Mouse (Mus musculus) CH12.LX (cell line): ENCODE data around the gene Ephx1. TPM values are rescaled to one million over a fixed set of nuclear protein-coding genes. Genes with fewer than 3 reads are reported as not detected.
"Not testable (repeated sequence)": the region's sequence is repeated elsewhere in the genome, so short reads cannot be mapped to it uniquely, and the experiment has no call there.

Experiments used
- DNase-seq: peaks from one replicate; pipeline ENCODE4 v3.0.0-alpha.2; 2013; ENCODE audit errors: extremely low read depth
- H3K27ac ChIP-seq: 2 replicates; pipeline ENCODE4 v1.5.1; 2012; ENCODE audit warnings: low read depth, mild to moderate bottlenecking, control low read depth, moderate library complexity; ENCODE audit not compliant: insufficient read depth
- H3K27me3 ChIP-seq: replicated peaks from 2 replicates; pipeline ENCODE3; 2012; ENCODE audit warnings: inconsistent platforms
- H3K36me3 ChIP-seq, 2 experiments: replicated peaks in 1 of 2; 2 replicates each; pipeline versions ENCODE3 to v1.6.1; 2012; ENCODE audit warnings: inconsistent platforms in 1 of 2, low read length in 1 of 2, mild to moderate bottlenecking in 1 of 2, mixed read lengths in 1 of 2, moderate library complexity in 1 of 2; ENCODE audit not compliant: control insufficient read depth in 1 of 2, insufficient read depth in 1 of 2
- H3K4me1 ChIP-seq, 2 experiments: 2 replicates each; pipeline ENCODE4 v1.6.1; 2012; ENCODE audit warnings: inconsistent platforms in 1 of 2, moderate library complexity in 1 of 2; ENCODE audit not compliant: insufficient read depth in 2 of 2, control insufficient read depth in 1 of 2
- H3K4me2 ChIP-seq: 2 replicates; pipeline ENCODE4 v1.6.1; 2012; ENCODE audit warnings: low read depth, mild to moderate bottlenecking, control low read depth; ENCODE audit not compliant: poor library complexity, insufficient read depth, severe bottlenecking
- H3K4me3 ChIP-seq, 3 experiments: fragments of 150-350 bp in 1 of 3; sonication (generic) in 1 of 3; replicated peaks in 1 of 3; 2 replicates each; pipeline versions ENCODE3 to v1.5.1; 2011 to 2012; ENCODE audit warnings: low read depth in 2 of 3, low read length in 2 of 3, mild to moderate bottlenecking in 2 of 3, moderate library complexity in 2 of 3, control low read depth in 1 of 3, improper control_type of control experiment in 1 of 3, inconsistent platforms in 1 of 3, mixed read lengths in 1 of 3; ENCODE audit not compliant: poor library complexity in 1 of 3
- H3K79me2 ChIP-seq: replicated peaks from 2 replicates; pipeline ENCODE4 v1.6.1; 2012; ENCODE audit warnings: mild to moderate bottlenecking, moderate library complexity; ENCODE audit not compliant: control insufficient read depth, poor library complexity, insufficient read depth, severe bottlenecking; ENCODE audit errors: extremely low read depth
- H3K9ac ChIP-seq: 2 replicates; pipeline ENCODE4 v1.6.1; 2012; ENCODE audit warnings: low read depth, mild to moderate bottlenecking, control low read depth, moderate library complexity; ENCODE audit not compliant: insufficient read depth
- H3K9me3 ChIP-seq: replicated peaks from 2 replicates; pipeline ENCODE3; 2012; ENCODE audit warnings: low read length, inconsistent platforms, mixed read lengths
- CHD2 ChIP-seq: IDR thresholded peaks from 2 replicates; pipeline ENCODE4 v1.6.1; 2011; ENCODE audit warnings: low read length, improper control_type of control experiment
- CTCF ChIP-seq, 2 experiments: IDR thresholded peaks in 1 of 2; conservative IDR thresholded peaks in 1 of 2; 2 replicates each; pipeline ENCODE4 v1.5.1; 2011 to 2012; ENCODE audit warnings: low read depth in 2 of 2, low read length in 2 of 2, improper control_type of control experiment in 1 of 2, inconsistent platforms in 1 of 2, mild to moderate bottlenecking in 1 of 2, moderate library complexity in 1 of 2
- ELF1 ChIP-seq: IDR thresholded peaks from 2 replicates; pipeline ENCODE4 v1.6.1; 2014; ENCODE audit warnings: low read depth, mild to moderate bottlenecking, inconsistent platforms, low read length, improper control_type of control experiment
- EP300 ChIP-seq: IDR thresholded peaks from 2 replicates; pipeline ENCODE4 v1.6.1; 2011; ENCODE audit warnings: low read length, improper control_type of control experiment
- GABPA ChIP-seq: IDR thresholded peaks from 2 replicates; pipeline ENCODE4 v1.6.1; 2012; ENCODE audit warnings: low read depth, low read length, improper control_type of control experiment, inconsistent platforms; ENCODE audit not compliant: insufficient replicate concordance
- HCFC1 ChIP-seq: IDR thresholded peaks from 2 replicates; pipeline ENCODE4 v1.6.1; 2012; ENCODE audit warnings: low read depth, mild to moderate bottlenecking, inconsistent platforms, low read length, improper control_type of control experiment
- MYC ChIP-seq: IDR thresholded peaks from 2 replicates; pipeline ENCODE4 v1.6.1; 2011; ENCODE audit warnings: low read depth, mild to moderate bottlenecking, improper control_type of control experiment, low read length
- POLR2A ChIP-seq: IDR thresholded peaks from 2 replicates; pipeline ENCODE4 v1.6.1; 2011; ENCODE audit warnings: low read depth, mild to moderate bottlenecking, improper control_type of control experiment, low read length
- POLR2AphosphoS2 ChIP-seq: IDR thresholded peaks from 2 replicates; pipeline ENCODE4 v1.6.1; 2011; ENCODE audit warnings: low read depth, low read length, improper control_type of control experiment
- RAD21 ChIP-seq: IDR thresholded peaks from 2 replicates; pipeline ENCODE4 v1.6.1; 2011; ENCODE audit warnings: low read depth, mild to moderate bottlenecking, low read length, improper control_type of control experiment, moderate library complexity
- TBP ChIP-seq: conservative IDR thresholded peaks from 2 replicates; pipeline ENCODE4 v1.6.1; 2011; ENCODE audit warnings: low read depth, low read length, improper control_type of control experiment
- TCF12 ChIP-seq: IDR thresholded peaks from 2 replicates; pipeline ENCODE4 v1.6.1; 2014; ENCODE audit warnings: low read depth, mild to moderate bottlenecking, inconsistent platforms, low read length, improper control_type of control experiment
- USF1 ChIP-seq: IDR thresholded peaks from 2 replicates; pipeline ENCODE4 v1.6.1; 2014; ENCODE audit warnings: low read depth, mild to moderate bottlenecking, inconsistent platforms, low read length, improper control_type of control experiment
- USF2 ChIP-seq: conservative IDR thresholded peaks from 2 replicates; pipeline ENCODE4 v1.6.1; 2011; ENCODE audit warnings: low read depth, low read length, improper control_type of control experiment
- ZKSCAN1 ChIP-seq: IDR thresholded peaks from 2 replicates; pipeline ENCODE4 v1.6.1; 2012; ENCODE audit warnings: low read depth, inconsistent platforms, low read length, improper control_type of control experiment, borderline replicate concordance
- ZNF384 ChIP-seq: IDR thresholded peaks from 2 replicates; pipeline ENCODE4 v1.6.1; 2012; ENCODE audit warnings: low read depth, low read length, improper control_type of control experiment, inconsistent platforms
- dilution Hi-C: fragments of 300-500 bp; cut with MboI; formaldehyde crosslinking; loops from 2 replicates; pipeline ENCODE4 v1.14.3; 2020; ENCODE audit warnings: low sequenced_read_pairs; ENCODE audit not compliant: extremely low pct_unique_long_range_greater_than_20kb, extremely low pct_ligation_motif_present
- in situ Hi-C: fragments of 300-500 bp; cut with MboI; formaldehyde crosslinking; loops from 3 replicates; pipeline ENCODE4 v1.14.3; 2019; ENCODE audit warnings: low sequenced_read_pairs, low pct_ligation_motif_present, low pct_unique_long_range_greater_than_20kb, mixed read lengths
- polyA plus RNA-seq: library from polyadenylated mRNA; unstranded; fragments of >175 nt; gene quantifications from 2 replicates; pipeline ENCODE4 v1.2.1, GENCODE M21; 2012; ENCODE audit warnings: low read depth; ENCODE audit not compliant: insufficient read length
- total RNA-seq, 2 experiments: library from RNA; depleted of rRNA; stranded (reverse); fragments of 300-350 nt in 1 of 2; fragments of >200 nt in 1 of 2; gene quantifications; 2 replicates each; pipeline ENCODE4 v1.2.3; 2012 to 2014

The Ephx1 gene
- total and polyA plus RNA-seq, 3 experiments, result 10.7 to 20.7 (median 12.0) TPM

DNA sequence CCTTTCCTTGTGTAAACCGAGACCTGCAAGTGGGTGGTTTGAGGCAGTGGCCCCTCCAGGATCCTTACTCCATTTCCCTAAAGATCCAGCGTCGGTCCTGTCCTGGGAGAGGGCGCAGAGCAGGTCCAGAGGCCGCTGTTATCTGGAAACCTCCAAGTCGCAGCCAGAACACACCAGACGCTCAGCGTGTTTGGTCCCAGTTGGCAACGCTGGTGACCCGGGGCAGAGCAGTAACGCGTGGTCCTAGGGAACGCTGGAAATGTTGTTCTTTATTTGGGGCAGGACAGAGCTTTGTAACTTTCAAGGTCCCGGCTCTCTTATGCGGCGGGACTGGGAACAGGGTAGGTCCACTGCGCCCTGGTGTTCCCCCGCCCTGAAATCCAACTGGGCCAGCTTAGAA lies 79.0 kb downstream of the Ephx1 start:
- dilution Hi-C loops, result no loop called here
- H3K4me3 ChIP-seq, result peak overlapping the region; percentile 60 to 78 (median 70)
- DNase-seq, result no peak
- H3K79me2 ChIP-seq, result no peaks in the 10 kb centered on the region
- H3K27me3 ChIP-seq, result peaks cover 33% of the 10 kb centered on the region
- peaks cover 11 to 34% of the 10 kb centered on the region in 2 experiments for H3K4me1 ChIP-seq
- no peak overlapping the region for H3K27ac ChIP-seq
- TF ChIP-seq ZNF384 (no peak), TCF12 (no peak), ZKSCAN1 (no peak), TBP (no peak), USF1 (no peak), POLR2AphosphoS2 (no peak), USF2 (no peak), POLR2A (no peak), CHD2 (no peak), MYC (no peak)
- TF ChIP-seq, all 38 proteins: peak for 0
- Histone ChIP-seq H3K9me3 (no peaks in the 10 kb centered on the region), H3K9ac (peak overlapping the region; percentile 22; the same call in 1 of the 2 replicates), H3K36me3 (peaks cover 0 to 4% of the 10 kb centered on the region in 2 experiments), H3K4me2 (peak overlapping the region; percentile 48)
- in situ Hi-C loops, result no loop called here

DNA sequence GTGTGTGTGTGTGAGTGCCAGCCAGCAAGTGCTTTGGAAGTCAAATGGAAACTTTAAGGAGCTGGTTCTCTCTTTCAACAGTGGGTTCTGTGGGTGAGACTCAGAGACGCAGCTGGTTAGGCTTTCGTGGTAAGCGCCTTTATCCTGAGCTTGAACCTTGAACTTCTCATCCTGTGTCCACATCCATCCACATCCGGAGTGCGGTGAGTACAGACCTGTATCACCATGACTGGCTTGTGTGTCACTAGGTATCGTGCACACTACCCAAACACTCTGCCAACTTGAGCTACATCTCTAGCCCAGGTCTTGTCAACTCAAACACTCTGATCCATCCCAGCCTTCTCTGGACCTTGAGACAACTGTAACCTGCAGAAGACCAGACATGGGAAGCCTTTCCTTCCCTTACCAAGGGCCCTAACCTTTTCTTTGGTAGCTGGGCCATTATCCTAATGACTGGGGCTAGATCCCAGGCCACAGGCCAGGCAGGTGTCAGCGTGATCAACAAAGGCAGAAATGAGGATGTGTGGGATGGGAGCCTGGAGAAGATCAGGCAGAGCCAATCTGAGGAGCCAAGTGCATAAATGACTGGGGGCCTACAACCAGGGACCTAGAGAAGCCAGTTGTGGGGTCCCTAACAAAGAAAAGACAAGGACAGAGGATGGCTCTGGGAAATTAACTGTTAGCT lies 79.8 kb downstream of the Ephx1 start:
- Histone ChIP-seq H3K9ac (no peak overlapping the region), H3K79me2 (no peaks in the 10 kb centered on the region), H3K4me1 (peaks cover 11 to 30% of the 10 kb centered on the region in 2 experiments), H3K36me3 (no peaks in the 10 kb centered on the region), H3K27ac (no peak overlapping the region), H3K4me3 (no peak overlapping the region), H3K27me3 (peaks cover 35% of the 10 kb centered on the region), H3K4me2 (no peak overlapping the region), H3K9me3 (no peaks in the 10 kb centered on the region)
- dilution Hi-C loops, result no loop called here
- in situ Hi-C loops, result no loop called here
- TF ChIP-seq HCFC1 (no peak), RAD21 (no peak), ELF1 (no peak), EP300 (0 out of 2 replicates have a peak, but pooled peaks have one; percentile 34), GABPA (no peak)
- no peak for DNase-seq

DNA sequence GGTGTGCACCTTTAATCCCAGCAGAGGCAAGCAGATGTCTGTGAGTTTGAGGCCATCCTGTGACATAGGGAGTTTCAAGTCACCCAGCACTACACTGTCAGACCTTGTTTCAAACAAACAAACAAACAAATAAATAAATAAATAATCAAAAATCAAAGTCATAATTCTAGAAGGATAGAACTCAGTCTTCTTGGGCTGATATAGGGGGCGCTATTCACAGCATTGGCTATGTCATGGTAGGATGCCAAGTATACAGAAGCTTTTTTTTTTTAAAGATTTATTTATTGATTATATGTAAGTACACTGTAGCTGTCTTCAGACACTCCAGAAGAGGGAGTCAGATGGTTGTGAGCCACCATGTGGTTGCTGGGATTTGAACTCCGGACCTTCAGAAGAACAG lies 81.9 kb downstream of the Ephx1 start:
- H3K27ac ChIP-seq, H3K4me3 ChIP-seq, H3K79me2 ChIP-seq, H3K9ac ChIP-seq, H3K36me3 ChIP-seq, H3K9me3 ChIP-seq, H3K4me2 ChIP-seq, in situ Hi-C loops, dilution Hi-C loops, DNase-seq: not testable (repeated sequence)
- peak in 1 of 2 experiments; percentile 21; a peak in 1 of 4 replicates for TF ChIP-seq CTCF (conservative IDR thresholded peaks at IDR 0.05 in 1 of 2, IDR thresholded peaks at IDR 0.05 in 1 of 2; ENCODE audit: low read depth in 2 of 2, low read length in 2 of 2)
- H3K4me1 ChIP-seq, result peaks cover 9 to 14% of the 10 kb centered on the region in 2 experiments; a peak in 3 of 4 replicates
- H3K27me3 ChIP-seq, result peaks cover 48% of the 10 kb centered on the region

GRCm38 (mm10) chr1:180937631-180938030 lies 83.1 kb downstream of the Ephx1 start:
- H3K9ac ChIP-seq, result not testable (repeated sequence)

More at GRCm38 (mm10) chr1:180937631-180938030, 83.1 kb downstream of the Ephx1 start:
- peaks cover 46% of the 10 kb centered on the region for H3K27me3 ChIP-seq
- DNase-seq, H3K79me2 ChIP-seq, H3K36me3 ChIP-seq, dilution Hi-C loops, H3K4me3 ChIP-seq, H3K27ac ChIP-seq, in situ Hi-C loops, H3K4me2 ChIP-seq, H3K4me1 ChIP-seq, H3K9me3 ChIP-seq: not testable (repeated sequence)
